Mouse (Mus musculus) heart, adult 2 months (tissue): Measurements from ENCODE around the gene Cradd.
A peak's percentile ranks its signal among the peaks of the same experiment; 100 is the strongest.

ENCODE experiments used
- CTCF ChIP-seq: fragments of 200-600 bp; IDR thresholded peaks from 2 replicates; pipeline ENCODE4 v1.8.1; 2022; ENCODE audit warnings: antibody characterized with exemption, mild to moderate bottlenecking, moderate library complexity
- EP300 ChIP-seq: fragments of 200-500 bp; IDR thresholded peaks from 2 replicates; pipeline ENCODE4 v1.6.1; 2011; ENCODE audit warnings: low read depth, low read length, control low read depth; ENCODE audit not compliant: insufficient read depth
- POLR2A ChIP-seq: fragments of 200-500 bp; IDR thresholded peaks from 2 replicates; pipeline ENCODE4 v1.6.1; 2011; ENCODE audit warnings: mild to moderate bottlenecking, low read depth, low read length, control low read depth; ENCODE audit not compliant: insufficient read depth

GRCm38 (mm10) chr10:95322076-95323070 lies 1.6 kb downstream of the Cradd start:
- TF ChIP-seq CTCF (no peak), POLR2A (peak; percentile 44), EP300 (peak; percentile 96)
